Mouse (Mus musculus) lung, adult 2 months (tissue): ENCODE data around the gene Nelfb. TPM values are rescaled to one million over a fixed set of nuclear protein-coding genes. Genes with fewer than 3 reads are reported as not detected.

Experiments
- DNase-seq: peaks from one replicate; pipeline ENCODE4 v3.0.0; 2022
- H3K4me1 ChIP-seq: fragments of 200-500 bp; 2 replicates; pipeline ENCODE4 v1.6.1; 2011; ENCODE audit warnings: low read length; ENCODE audit not compliant: control insufficient read depth, insufficient read depth
- H3K4me3 ChIP-seq: fragments of 200-500 bp; replicated peaks from 2 replicates; pipeline ENCODE3; 2011; ENCODE audit warnings: low read depth, mild to moderate bottlenecking, control low read depth, low read length; ENCODE audit errors: extremely low read depth
- CTCF ChIP-seq: fragments of 200-500 bp; IDR thresholded peaks from 2 replicates; pipeline ENCODE4 v1.5.1; 2011; ENCODE audit warnings: mild to moderate bottlenecking, low read length, control low read depth; ENCODE audit not compliant: insufficient read depth
- POLR2A ChIP-seq: fragments of 200-500 bp; IDR thresholded peaks from 2 replicates; pipeline ENCODE4 v1.6.1; 2011; ENCODE audit warnings: low read depth, mild to moderate bottlenecking, control low read depth, low read length, borderline replicate concordance; ENCODE audit errors: extremely low read depth
- WGBS: fragments of 180-500 bp; shearing (Covaris S2); methylation state at CpG from one replicate; pipeline ENCODE4 v1.1.7; 2018; 5-methylcytosine and 5-hydroxymethylcytosine counted together
- polyA plus RNA-seq: library from polyadenylated mRNA; depleted of rRNA; stranded (reverse); fragments of >200 nt; gene quantifications from 2 replicates; pipeline ENCODE4 v1.2.3, GENCODE M21; 2012

Gene Nelfb
- polyA plus RNA-seq, 1 experiment: 94.5 TPM

DNA sequence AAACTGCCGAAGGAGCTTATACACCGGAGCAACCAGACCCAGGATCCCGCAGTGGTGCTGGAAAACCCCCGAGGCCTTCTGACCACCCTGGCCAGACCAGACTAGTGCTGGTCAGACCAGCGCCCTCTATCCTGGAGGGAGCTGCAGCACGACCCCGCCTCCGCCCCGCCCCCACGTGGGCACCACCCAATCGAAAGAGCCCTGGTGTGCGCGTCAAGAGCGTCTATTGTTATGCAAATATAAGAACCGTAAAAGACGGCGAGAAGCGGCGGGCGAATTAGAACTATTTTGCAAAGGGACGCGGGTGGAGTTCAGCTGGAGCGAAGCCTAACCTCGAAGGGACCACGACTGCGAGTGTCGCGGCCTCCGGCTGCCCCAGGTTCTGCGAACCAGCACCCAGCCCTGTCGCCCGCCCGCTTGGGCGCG, 30.8 kb downstream of the Nelfb start, which contains the start of gene Nrarp:
Gene Nrarp (plus strand): TSS at position 281 of the 426 bp plus-strand sequence.
- Histone ChIP-seq H3K4me3 (peak within 1 kb of the TSS; percentile 67), H3K4me1 (peaks cover 24% of the 10 kb centered on the region)
- TF ChIP-seq CTCF (0 out of 2 replicates have a peak, but pooled peaks have one; percentile 20), POLR2A (peak; percentile 75; the same call in 1 of the 2 replicates)
- under 1% methylated on average over 35 of the region's 35 CpGs for WGBS
- DNase-seq: peak; percentile 91

GRCm38 (mm10) chr2:25179566-25180217, 31.6 kb downstream of the Nelfb start:
- Histone ChIP-seq H3K4me3 (no peak overlapping the region), H3K4me1 (peaks cover 28% of the 10 kb centered on the region)
- DNase-seq: peak; percentile 3
- TF ChIP-seq CTCF (no peak), POLR2A (no peak)
- WGBS: 69% methylated on average over 15 of the region's 15 CpGs

DNA sequence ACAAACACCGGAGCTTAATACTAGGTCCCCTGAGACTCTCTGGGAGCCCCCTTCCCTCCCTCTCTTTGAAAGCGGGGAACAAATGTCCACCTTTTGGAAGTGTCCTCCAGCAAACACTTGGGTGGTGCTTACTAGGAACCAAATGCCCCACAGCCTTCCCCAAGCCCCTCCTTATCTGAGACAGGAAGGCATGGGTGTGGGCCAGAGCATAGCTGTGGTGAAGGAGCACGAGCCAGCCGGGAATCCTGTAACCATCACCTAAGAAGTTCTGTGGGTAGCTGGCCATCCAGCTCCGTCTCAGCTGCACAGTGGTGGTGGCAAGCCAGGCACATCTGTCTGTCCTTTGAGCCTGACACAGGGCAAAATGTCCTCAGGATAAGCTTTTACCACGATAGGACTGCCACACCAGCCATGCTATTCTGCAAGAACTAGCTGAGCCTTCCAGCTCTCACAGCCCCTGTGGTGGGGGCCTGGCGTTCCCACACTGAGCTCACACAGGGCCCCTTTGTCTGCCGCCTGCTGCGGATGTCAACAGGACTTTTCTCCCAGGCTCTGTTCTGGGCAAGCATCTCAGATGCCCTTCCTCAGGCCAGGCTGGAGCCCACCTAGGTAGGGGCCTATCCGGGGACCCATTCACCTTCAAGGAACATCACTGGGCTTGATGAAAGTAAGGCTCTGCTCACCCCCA, 32.9 kb downstream of the Nelfb start:
- DNase-seq: peak; percentile 10
- 38% methylated on average over 10 of the region's 10 CpGs for WGBS
- Histone ChIP-seq H3K4me3 (no peak overlapping the region), H3K4me1 (peaks cover 29% of the 10 kb centered on the region)
- no peak for TF ChIP-seq CTCF
- TF ChIP-seq POLR2A: no peak

GRCm38 (mm10) chr2:25177685-25178084, 33.6 kb downstream of the Nelfb start:
- no peak overlapping the region for H3K4me3 ChIP-seq
- WGBS: 27% methylated on average over 6 of the region's 6 CpGs

DNA sequence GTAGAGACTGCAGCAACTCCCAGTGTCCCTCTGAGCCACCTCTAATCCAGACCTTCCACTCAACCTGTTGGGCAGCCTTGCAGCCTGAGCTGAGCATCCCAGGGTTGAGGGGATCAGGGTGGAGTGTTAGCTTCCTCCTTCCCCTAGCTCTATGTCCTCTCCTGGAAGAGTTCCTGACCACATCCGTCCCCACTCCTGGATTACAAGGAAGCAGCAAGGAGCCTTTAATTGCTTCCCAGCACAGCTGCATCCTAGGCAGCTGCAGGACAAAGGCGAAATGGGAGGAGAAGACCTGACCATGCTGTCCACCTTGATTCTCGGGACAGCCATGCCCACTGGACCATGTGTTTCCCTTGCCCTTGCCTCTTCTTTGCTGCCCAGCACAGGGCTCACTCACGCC, 34.2 kb downstream of the Nelfb start:
- TF ChIP-seq POLR2A (no peak), CTCF (no peak)
- WGBS: 38% methylated on average over 4 of the region's 4 CpGs
- peak; percentile 23 for DNase-seq
- Histone ChIP-seq H3K4me1 (peaks cover 29% of the 10 kb centered on the region), H3K4me3 (peak overlapping the region; percentile 2)

More at GRCm38 (mm10) chr2:25177685-25178084, 33.6 kb downstream of the Nelfb start:
- peak; percentile 57 for DNase-seq
- TF ChIP-seq POLR2A (peak; percentile 44; the same call in 1 of the 2 replicates), CTCF (no peak)
- peaks cover 29% of the 10 kb centered on the region for H3K4me1 ChIP-seq

DNA sequence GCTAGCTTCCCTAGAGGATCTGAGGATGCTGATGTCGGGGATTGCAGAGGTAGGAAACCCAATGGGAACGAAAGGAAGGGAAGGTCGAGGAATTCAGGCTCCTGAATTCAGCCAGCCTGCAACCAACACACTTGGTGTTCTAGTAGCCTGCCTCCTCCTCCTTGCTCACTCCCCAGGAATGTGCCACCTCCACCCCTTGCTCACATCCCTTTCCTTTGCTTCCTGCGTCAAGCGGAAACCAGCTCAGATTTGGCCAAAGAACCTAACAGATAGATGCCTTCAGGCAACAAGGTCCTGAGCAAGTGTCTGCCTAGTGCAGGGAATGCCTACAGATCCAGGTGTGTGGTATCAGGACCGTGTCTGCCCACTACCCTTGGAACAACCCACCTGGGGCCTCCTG, 34.7 kb downstream of the Nelfb start:
- Histone ChIP-seq H3K4me1 (peaks cover 29% of the 10 kb centered on the region), H3K4me3 (no peak overlapping the region)
- 35% methylated on average over 6 of the region's 6 CpGs for WGBS
- peak; percentile 23 for DNase-seq
- TF ChIP-seq CTCF (no peak), POLR2A (peak; percentile 36; the same call in 1 of the 2 replicates)

DNA sequence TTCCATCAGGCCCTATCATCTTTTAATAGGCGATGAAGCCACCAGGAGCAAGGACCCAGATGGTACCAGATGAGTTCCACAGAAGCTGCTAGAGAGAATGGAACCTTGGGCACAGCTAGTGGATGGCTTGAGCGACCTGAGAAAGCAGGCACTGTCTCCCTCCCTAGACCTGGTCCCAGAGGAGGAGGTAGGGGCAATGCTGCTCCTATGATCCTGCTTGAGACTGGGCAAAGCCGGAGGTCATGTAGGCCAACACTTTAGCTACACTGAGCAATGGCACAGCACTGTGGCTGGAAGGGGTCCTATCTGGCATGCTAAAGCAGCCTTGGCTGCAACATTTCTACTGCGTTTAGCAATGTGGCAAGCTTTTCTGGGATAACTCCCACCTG, 35.6 kb downstream of the Nelfb start:
- no peak for TF ChIP-seq CTCF
- DNase-seq: no peak
- H3K4me3 ChIP-seq: no peak overlapping the region
- WGBS: 91% methylated on average over 4 of the region's 4 CpGs
- H3K4me1 ChIP-seq: peaks cover 29% of the 10 kb centered on the region

- no peak for DNase-seq
- H3K4me1 ChIP-seq: peaks cover 33% of the 10 kb centered on the region
- WGBS: 57% methylated on average over 7 of the region's 7 CpGs
- TF ChIP-seq POLR2A (no peak), CTCF (no peak)
- no peak overlapping the region for H3K4me3 ChIP-seq
These were observed 36.2 kb downstream of the Nelfb start for GRCm38 (mm10) chr2:25174866-25175689.

- TF ChIP-seq POLR2A: no peak
- TF ChIP-seq CTCF: no peak
- 95% methylated on average over 4 of the region's 4 CpGs for WGBS
These were observed 37.5 kb downstream of the Nelfb start for GRCm38 (mm10) chr2:25173821-25174220.

More at GRCm38 (mm10) chr2:25173821-25174220, 37.5 kb downstream of the Nelfb start:
- no peak for DNase-seq
- Histone ChIP-seq H3K4me3 (no peak overlapping the region), H3K4me1 (peaks cover 33% of the 10 kb centered on the region)
